Mouse (Mus musculus) urinary bladder, adult 18-20 months (tissue): Measurements from ENCODE around the gene Casd1.

ENCODE experiments used
- DNase-seq, 2 experiments: peaks; one replicate each; pipeline ENCODE4 v3.0.0; 2022; ENCODE audit warnings: low spot score in 2 of 2, mixed read lengths in 2 of 2

The Casd1 gene

GRCm38 (mm10) chr6:4600658-4601296, at the start of gene Casd1:
TSS of gene Casd1 (plus strand) at chr6:4600839.
- peak; percentile 27 to 65 for DNase-seq

- DNase-seq, result no peak
Measured at GRCm38 (mm10) chr6:4555366-4555765, 45.3 kb upstream of the Casd1 start.

- DNase-seq, result no peak
Measured at GRCm38 (mm10) chr6:4557086-4557485, 43.6 kb upstream of the Casd1 start.

GRCm38 (mm10) chr6:4557678-4558077, 43.0 kb upstream of the Casd1 start:
- no peak for DNase-seq

GRCm38 (mm10) chr6:4561156-4561555, 39.5 kb upstream of the Casd1 start:
- DNase-seq, result no peak

GRCm38 (mm10) chr6:4561621-4562020, 39.0 kb upstream of the Casd1 start:
- DNase-seq, result no peak

- DNase-seq, result no peak
Measured at GRCm38 (mm10) chr6:4562401-4562800, 38.2 kb upstream of the Casd1 start.

- DNase-seq, result no peak
Measured at GRCm38 (mm10) chr6:4563477-4563876, 37.2 kb upstream of the Casd1 start.

GRCm38 (mm10) chr6:4570412-4570811, 30.2 kb upstream of the Casd1 start:
- DNase-seq, result no peak

GRCm38 (mm10) chr6:4577756-4578155, 22.9 kb upstream of the Casd1 start:
- no peak for DNase-seq

GRCm38 (mm10) chr6:4578343-4578742, 22.3 kb upstream of the Casd1 start:
- DNase-seq, result no peak

- DNase-seq, result no peak
Measured at GRCm38 (mm10) chr6:4579620-4580019, 21.0 kb upstream of the Casd1 start.

- no peak for DNase-seq
Measured at GRCm38 (mm10) chr6:4583485-4583884, 17.2 kb upstream of the Casd1 start.

GRCm38 (mm10) chr6:4587946-4588345, 12.7 kb upstream of the Casd1 start:
- DNase-seq, result no peak

GRCm38 (mm10) chr6:4588722-4589121, 11.9 kb upstream of the Casd1 start:
- no peak for DNase-seq

GRCm38 (mm10) chr6:4590089-4590488, 10.6 kb upstream of the Casd1 start:
- no peak for DNase-seq

GRCm38 (mm10) chr6:4597711-4598110, 2.9 kb upstream of the Casd1 start:
- no peak for DNase-seq

GRCm38 (mm10) chr6:4600085-4600657, 468 bp upstream of the Casd1 start:
- no peak for DNase-seq

- peak in 1 of 2 experiments; percentile 35 for DNase-seq
Measured at GRCm38 (mm10) chr6:4601297-4601931, 775 bp downstream of the Casd1 start.

GRCm38 (mm10) chr6:4602012-4602411, 1.4 kb downstream of the Casd1 start:
- DNase-seq, result no peak

- no peak for DNase-seq
Measured at GRCm38 (mm10) chr6:4606394-4606793, 5.8 kb downstream of the Casd1 start.

- no peak for DNase-seq
Measured at GRCm38 (mm10) chr6:4610216-4610896, 9.7 kb downstream of the Casd1 start.

GRCm38 (mm10) chr6:4611853-4612252, 11.2 kb downstream of the Casd1 start:
- no peak for DNase-seq
